In the genomic region with DNA sequence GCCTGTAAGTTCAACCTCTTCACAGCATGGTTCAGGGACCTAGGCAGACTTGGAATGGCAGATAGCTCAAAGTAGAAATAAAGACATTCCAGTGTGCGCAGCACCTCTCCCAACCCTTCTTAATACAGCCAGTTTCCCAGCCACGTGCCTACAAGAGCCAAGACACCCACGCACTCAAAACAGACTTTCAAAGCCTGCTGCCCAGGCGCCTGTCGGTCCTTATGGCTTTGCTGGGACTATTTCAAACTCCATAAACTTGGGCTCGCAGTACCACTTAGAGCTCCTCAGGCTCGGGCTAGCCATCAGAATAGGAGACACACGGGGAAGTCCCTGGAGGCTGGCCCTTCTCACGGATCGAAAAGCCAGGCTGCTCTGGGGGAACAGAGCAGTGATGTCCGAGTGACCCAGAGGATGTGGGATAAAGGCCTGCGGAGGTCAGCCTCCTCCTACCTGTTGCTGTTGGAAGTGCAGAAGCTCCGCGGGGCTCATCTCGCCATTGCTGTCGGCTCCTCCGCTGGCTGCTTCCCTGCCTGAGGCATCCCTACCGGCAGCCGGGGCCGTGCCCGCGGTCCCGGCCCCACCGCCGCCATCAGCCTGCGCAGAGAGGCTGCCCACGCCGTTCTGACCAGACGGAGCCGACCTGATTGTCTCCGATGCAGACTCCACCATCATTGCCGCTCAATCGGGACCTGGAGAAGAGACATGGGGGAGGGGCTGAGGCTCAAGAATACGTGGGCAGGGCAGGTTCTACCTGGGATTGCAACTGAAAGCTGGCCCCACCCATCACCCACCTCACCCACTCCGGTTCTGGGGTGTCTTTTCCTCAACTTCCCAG, we compare ENCODE assay signal across 12 mouse cellular contexts. TPM values are rescaled to one million over a fixed set of nuclear protein-coding genes. Genes with fewer than 3 reads are reported as not detected.
DNase-seq lines count a peak whose midpoint lies in the region; ATAC-seq and TF ChIP-seq lines count a peak whose summit lies in the region.
"Had no signal": no experiment of that assay in that cellular context is flagged by ENCODE, and none has a peak within 500 bp of the region (broad histone marks: within the 10 kb centered on the region; RNA-seq: fewer than 3 reads in every experiment).

No protein-coding gene starts in this region.

- H3K9me3 ChIP-seq in intestine, embryonic 14.5 days (ENCODE audit: control insufficient read depth, low read length): no peaks in the 10 kb centered on the region
- H3K9me3 ChIP-seq in intestine, embryonic 16.5 days (ENCODE audit: control insufficient read depth, low read length): no peaks in the 10 kb centered on the region
- no peaks in the 10 kb centered on the region for H3K9me3 ChIP-seq in hindbrain, embryonic 11.5 days (ENCODE audit: control insufficient read depth, low read length)
- H3K9me3 ChIP-seq in midbrain, embryonic 13.5 days: no peaks in the 10 kb centered on the region

- no peak overlapping the region for H3K4me3 ChIP-seq in intestine, embryonic 14.5 days (ENCODE audit: low read depth, low read length)
- no peak overlapping the region for H3K4me3 ChIP-seq in intestine, embryonic 16.5 days (ENCODE audit: low read length)
- no peak overlapping the region for H3K4me3 ChIP-seq in hindbrain, embryonic 11.5 days (ENCODE audit: low read depth, low read length)
- peak overlapping the region; percentile 24 for H3K4me3 ChIP-seq in midbrain, embryonic 13.5 days (replicated peaks)

- TF ChIP-seq CTCF in brain, embryonic 14.5 days (IDR thresholded peaks at IDR 0.05; ENCODE audit: borderline replicate concordance, extremely low read depth, insufficient read depth, insufficient read length): 0 out of 2 replicates have a peak, but pooled peaks have one; percentile 1

- no peak for DNase-seq in intestine, embryonic 14.5 days (ENCODE audit: low spot score)
- DNase-seq in brain, embryonic 14.5 days (ENCODE audit: low read depth): no peak
- DNase-seq in hindbrain, embryonic 11.5 days (ENCODE audit: low spot score): no peak
- no peak for DNase-seq in adipocyte (ENCODE audit: low spot score)
- DNase-seq in spleen, postnatal 36 days (ENCODE audit: low spot score in 2 of 2): no peak
- no peak for DNase-seq in cerebellum, adult 11 months
- DNase-seq: cerebellum, adult 2 months; heart, postnatal 36 days; layer of hippocampus, postnatal 36 days; lung, postnatal 10 days had no signal

- H3K27ac ChIP-seq in intestine, embryonic 14.5 days (ENCODE audit: low read depth): no peak overlapping the region
- no peak overlapping the region for H3K27ac ChIP-seq in intestine, embryonic 16.5 days (ENCODE audit: low read length)
- no peak overlapping the region for H3K27ac ChIP-seq in hindbrain, embryonic 11.5 days (ENCODE audit: low read depth, low read length)
- H3K27ac ChIP-seq in midbrain, embryonic 13.5 days: no peak overlapping the region

- H3K4me2 ChIP-seq in intestine, embryonic 14.5 days (ENCODE audit: low read length): peak overlapping the region; percentile 34
- no peak overlapping the region for H3K4me2 ChIP-seq in intestine, embryonic 16.5 days (ENCODE audit: low read depth, low read length)
- H3K4me2 ChIP-seq in hindbrain, embryonic 11.5 days (replicated peaks; ENCODE audit: low read depth, low read length): peak overlapping the region; percentile 28
- peak overlapping the region; percentile 49 for H3K4me2 ChIP-seq in midbrain, embryonic 13.5 days (replicated peaks)

- ATAC-seq in intestine, embryonic 14.5 days (replicated peaks; ENCODE audit: low FRiP score, low TSS enrichment, low read depth): no peak
- ATAC-seq in intestine, embryonic 16.5 days: no peak
- no peak for ATAC-seq in hindbrain, embryonic 11.5 days (ENCODE audit: low FRiP score)
- ATAC-seq in midbrain, embryonic 13.5 days: no peak

- no peak for TF ChIP-seq POLR2A in brain, embryonic 14.5 days (IDR thresholded peaks at IDR 0.05; ENCODE audit: borderline replicate concordance, extremely low read depth, insufficient read depth, insufficient read length, poor library complexity, severe bottlenecking)

- H3K9ac ChIP-seq in intestine, embryonic 14.5 days (ENCODE audit: low read length): no peak overlapping the region
- H3K9ac ChIP-seq in intestine, embryonic 16.5 days (ENCODE audit: low read depth, low read length): no peak overlapping the region
- peak overlapping the region; percentile 16; the same call in 1 of the 2 replicates for H3K9ac ChIP-seq in hindbrain, embryonic 11.5 days (ENCODE audit: low read depth, low read length)
- peak overlapping the region; percentile 32; the same call in 1 of the 2 replicates for H3K9ac ChIP-seq in midbrain, embryonic 13.5 days (replicated peaks)

- 36% methylated on average over 35 of the region's 35 CpGs for WGBS in intestine, embryonic 14.5 days
- 39% methylated on average over 35 of the region's 35 CpGs for WGBS in intestine, embryonic 16.5 days
- WGBS in hindbrain, embryonic 11.5 days: 29% methylated on average over 35 of the region's 35 CpGs
- WGBS in midbrain, embryonic 13.5 days: 20% methylated on average over 35 of the region's 35 CpGs

- peaks cover 35% of the 10 kb centered on the region for H3K36me3 ChIP-seq in intestine, embryonic 14.5 days (ENCODE audit: control insufficient read depth, insufficient read depth, low read length)
- 0 out of 2 replicates have a peak, but pooled peaks cover 3% of the 10 kb centered on the region for H3K36me3 ChIP-seq in intestine, embryonic 16.5 days (ENCODE audit: control insufficient read depth, insufficient read depth, low read length)
- H3K36me3 ChIP-seq in hindbrain, embryonic 11.5 days (ENCODE audit: control insufficient read depth, insufficient read depth, low read length): no peaks in the 10 kb centered on the region
- peaks cover 24% of the 10 kb centered on the region for H3K36me3 ChIP-seq in midbrain, embryonic 13.5 days

- no peaks in the 10 kb centered on the region for H3K27me3 ChIP-seq in intestine, embryonic 14.5 days (replicated peaks; ENCODE audit: control insufficient read depth, insufficient read depth, low read length)
- H3K27me3 ChIP-seq in intestine, embryonic 16.5 days (replicated peaks; ENCODE audit: control insufficient read depth, insufficient read depth, low read length): no peaks in the 10 kb centered on the region
- H3K27me3 ChIP-seq in hindbrain, embryonic 11.5 days (ENCODE audit: control insufficient read depth, insufficient read depth, low read length): no peaks in the 10 kb centered on the region
- H3K27me3 ChIP-seq in midbrain, embryonic 13.5 days: peaks cover 7% of the 10 kb centered on the region

- H3K4me1 ChIP-seq in intestine, embryonic 14.5 days (replicated peaks; ENCODE audit: control insufficient read depth, insufficient read depth, low read length): peaks cover 42% of the 10 kb centered on the region
- peaks cover 40% of the 10 kb centered on the region for H3K4me1 ChIP-seq in intestine, embryonic 16.5 days (ENCODE audit: control insufficient read depth, insufficient read depth, low read length)
- peaks cover 30% of the 10 kb centered on the region for H3K4me1 ChIP-seq in hindbrain, embryonic 11.5 days (replicated peaks; ENCODE audit: control insufficient read depth, insufficient read depth, low read length)
- peaks cover 59% of the 10 kb centered on the region for H3K4me1 ChIP-seq in midbrain, embryonic 13.5 days (replicated peaks)

RNA-seq across cellular contexts. Expression of gene Foxp4, which starts 20.4 kb away (rescaled TPM):
- 30.3 and 32.4 TPM in 2 replicates for polyA plus RNA-seq in intestine, embryonic 14.5 days (2014; fragmentation: Nextera tagmentation; extraction: Ambion mirVana)
- 12.5 and 13.6 TPM in 2 replicates for polyA plus RNA-seq in intestine, embryonic 16.5 days (2015; fragmentation: Nextera tagmentation; extraction: Ambion mirVana)
- 93.8 and 94.9 TPM in 2 replicates for polyA plus RNA-seq in brain, embryonic 14.5 days (2012; rRNA removed)
- 23.9 and 28.4 TPM in 2 replicates for polyA plus RNA-seq in hindbrain, embryonic 11.5 days (2014; fragmentation: Nextera tagmentation; extraction: Ambion mirVana)
- polyA plus RNA-seq in midbrain, embryonic 13.5 days (2015; fragmentation: Nextera tagmentation; extraction: Ambion mirVana): 16.0 and 25.2 TPM in 2 replicates

Comparison
In these comparisons a context has a peak if more than half of its experiments do, and no peak if none do; other contexts are left out.
1. H3K9ac ChIP-seq: peak in hindbrain, embryonic 11.5 days (single experiment) and midbrain, embryonic 13.5 days (single experiment); none in intestine, embryonic 14.5 days (single experiment) and intestine, embryonic 16.5 days (single experiment).